Mouse (Mus musculus) cerebellum, postnatal 4 days (tissue): ENCODE data around the gene Xlr3b.
"Not testable (repeated sequence)": the region's sequence is repeated elsewhere in the genome, so short reads cannot be mapped to it uniquely, and the experiment has no call there.

Experiments
- DNase-seq, 2 experiments: peaks; one replicate each; pipeline ENCODE4 v3.0.0; 2022; ENCODE audit warnings: low spot score in 2 of 2, mixed read lengths in 1 of 2

Gene Xlr3b

DNA sequence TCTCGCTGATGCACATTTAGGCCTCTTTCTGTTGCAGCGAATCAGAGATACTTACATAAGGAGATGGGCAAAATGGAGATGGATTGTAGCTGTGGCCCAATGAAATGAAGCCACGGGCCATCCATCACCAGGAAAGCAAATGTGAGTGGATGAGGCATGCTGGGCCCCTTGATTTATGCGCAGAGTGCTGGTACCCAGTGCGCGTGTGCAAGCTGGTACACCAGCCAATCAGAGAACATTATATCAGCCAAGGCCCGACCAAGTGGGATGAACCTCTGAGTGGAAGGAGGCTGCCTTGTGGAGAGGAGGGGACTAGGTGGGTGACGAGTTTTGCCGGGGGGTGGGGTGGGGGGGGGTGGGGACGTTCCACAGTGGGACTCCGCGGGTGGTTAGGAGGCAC lies at the start of gene Xlr3b:
Xlr3b (plus strand) TSS at position 274 of the 400 bp plus-strand sequence.
- DNase-seq: not testable (repeated sequence)

DNA sequence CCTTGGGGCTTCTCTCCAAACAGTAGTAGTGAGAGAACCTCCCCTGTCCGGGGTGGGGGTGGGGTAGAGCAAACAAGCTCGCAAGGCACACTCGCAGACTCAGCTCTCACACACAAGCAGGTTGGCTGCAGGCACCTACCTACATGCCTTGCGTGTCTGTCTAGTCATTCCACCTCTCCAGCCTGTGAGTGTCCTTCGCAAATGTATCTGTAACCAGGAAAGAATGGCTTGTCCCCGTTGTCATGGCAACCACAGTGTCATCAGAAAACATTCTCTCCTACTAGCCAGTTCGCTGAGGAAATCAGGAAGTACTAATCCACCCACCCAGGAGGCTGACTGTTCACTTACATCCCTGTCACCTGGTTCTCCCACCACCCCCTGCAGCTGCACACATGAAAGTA lies 48.8 kb upstream of the Xlr3b start:
- DNase-seq: not testable (repeated sequence)

DNA sequence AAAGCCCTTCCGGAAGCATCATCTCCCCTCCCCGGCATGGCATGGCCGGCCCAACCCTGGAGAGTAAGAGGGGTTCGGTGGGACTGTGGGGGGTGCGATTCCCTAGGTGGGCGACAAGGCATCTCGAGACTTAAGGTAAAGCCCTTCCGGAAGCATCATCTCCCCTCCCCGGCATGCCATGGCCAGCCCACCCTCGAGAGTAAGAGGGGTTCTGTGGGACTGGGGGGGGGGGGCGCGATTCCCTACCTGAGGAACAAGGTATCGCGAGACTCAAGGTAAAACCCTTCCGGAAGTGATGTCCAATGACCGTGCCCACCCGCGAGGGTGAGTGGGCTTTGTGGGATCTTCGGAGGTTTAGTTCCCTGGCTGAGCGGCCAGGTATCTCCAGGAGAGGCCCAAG lies 43.5 kb upstream of the Xlr3b start, which contains the start of gene Xlr5b:
Xlr5b (plus strand) TSS at position 301 of the 400 bp plus-strand sequence.
- DNase-seq: not testable (repeated sequence)

DNA sequence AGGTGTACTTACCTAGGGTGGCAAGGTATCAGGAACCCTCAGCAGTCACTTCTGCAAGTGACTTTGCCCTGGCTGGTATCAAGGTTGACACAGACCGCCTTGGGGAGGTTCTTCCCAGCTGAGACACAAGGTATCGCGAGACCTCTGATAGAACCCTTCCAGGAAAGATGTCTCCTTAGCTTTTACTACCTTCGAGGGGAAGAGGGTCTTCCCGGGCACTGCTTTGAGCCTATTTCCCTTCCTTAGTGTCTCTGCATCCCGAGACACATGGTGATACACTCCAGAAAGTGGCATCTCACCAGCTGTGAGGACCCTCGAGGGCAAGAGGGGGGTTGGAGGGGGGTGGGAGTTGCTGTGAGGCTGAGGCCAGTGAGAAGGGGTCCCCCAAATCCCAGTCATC lies 42.7 kb upstream of the Xlr3b start, which contains the start of gene DXBay18:
DXBay18 (minus strand) TSS at position 101 of the 400 bp plus-strand sequence.
- DNase-seq: not testable (repeated sequence)

DNA sequence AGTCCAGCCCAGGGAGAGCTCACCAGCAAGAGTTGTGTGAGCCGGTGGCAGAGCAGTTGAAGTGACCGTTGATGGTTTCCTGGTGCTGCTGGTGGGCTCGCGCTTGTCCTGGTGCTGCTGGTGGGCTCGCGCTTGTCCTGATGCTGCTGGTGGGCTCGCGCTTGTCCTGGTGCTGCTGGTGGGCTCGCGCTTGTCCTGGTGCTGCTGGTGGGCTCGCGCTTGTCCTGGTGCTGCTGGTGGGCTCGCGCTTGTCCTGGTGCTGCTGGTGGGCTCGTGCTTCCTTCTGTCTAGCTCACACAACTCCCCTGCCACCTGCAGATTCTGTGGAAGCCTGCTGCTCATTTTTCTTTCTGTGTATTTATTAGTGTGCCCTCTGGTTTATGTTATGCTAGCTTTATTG lies 15.1 kb upstream of the Xlr3b start, which contains the start of gene Spin2d:
Spin2d (minus strand) TSS at position 101 of the 400 bp plus-strand sequence.
- not testable (repeated sequence) for DNase-seq

DNA sequence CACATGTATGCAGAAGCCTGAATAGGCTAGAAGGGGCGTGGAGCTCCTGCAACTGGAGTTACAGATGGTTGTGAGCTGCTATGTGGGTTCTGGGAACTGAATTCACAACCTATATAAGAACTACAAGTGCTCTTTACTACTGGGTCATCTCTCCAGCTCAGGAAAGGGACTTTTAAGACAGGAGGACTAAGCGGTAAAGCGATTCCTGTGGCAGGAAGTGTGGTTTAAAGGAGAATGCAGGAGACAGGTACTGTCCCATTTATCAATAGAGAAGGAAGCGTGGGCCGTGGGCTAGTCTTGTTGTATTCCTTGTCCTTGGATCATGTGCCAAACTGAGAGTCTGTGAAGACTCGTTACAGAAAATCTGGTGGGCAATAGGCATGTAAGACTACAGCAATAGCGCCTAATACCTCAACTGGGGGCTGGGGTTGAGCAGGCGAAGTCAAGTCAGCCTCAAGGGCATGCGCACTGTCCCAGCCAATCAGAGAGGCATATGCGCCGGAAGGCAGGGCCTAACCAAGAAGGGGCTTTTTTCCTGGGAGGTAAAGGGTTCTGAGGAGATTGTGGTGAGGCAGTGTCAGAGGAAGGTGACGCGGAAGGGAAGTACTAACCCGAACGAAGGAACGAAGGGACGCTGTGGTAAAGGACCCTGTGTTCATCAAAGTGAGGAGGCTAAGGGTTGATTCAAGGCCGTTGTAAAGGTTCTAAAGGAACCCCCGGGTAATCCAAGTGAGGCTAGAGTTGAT lies 22.0 kb downstream of the Xlr3b start, which contains the start of gene Xlr4b:
Xlr4b (plus strand) TSS at position 515 of the 746 bp plus-strand sequence.
- not testable (repeated sequence) for DNase-seq

DNA sequence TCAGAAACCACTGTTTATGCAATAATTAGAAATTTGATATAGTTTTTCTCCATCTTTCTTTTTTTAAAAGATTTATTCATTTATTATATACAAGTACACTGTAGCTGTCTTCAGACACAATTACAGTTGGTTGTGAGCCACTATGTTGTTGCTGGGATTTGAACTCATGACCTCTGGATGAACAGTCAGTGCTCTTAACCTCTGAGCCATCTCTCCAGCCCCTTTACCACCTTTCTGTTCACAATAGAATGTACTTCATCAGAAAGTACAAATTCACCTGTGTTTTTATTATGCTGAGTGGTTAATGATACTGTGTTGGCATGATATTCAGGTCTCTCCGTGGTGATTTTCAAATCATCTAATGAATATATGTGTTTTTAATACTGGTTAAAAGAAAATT lies 33.4 kb downstream of the Xlr3b start:
- no peak for DNase-seq

DNA sequence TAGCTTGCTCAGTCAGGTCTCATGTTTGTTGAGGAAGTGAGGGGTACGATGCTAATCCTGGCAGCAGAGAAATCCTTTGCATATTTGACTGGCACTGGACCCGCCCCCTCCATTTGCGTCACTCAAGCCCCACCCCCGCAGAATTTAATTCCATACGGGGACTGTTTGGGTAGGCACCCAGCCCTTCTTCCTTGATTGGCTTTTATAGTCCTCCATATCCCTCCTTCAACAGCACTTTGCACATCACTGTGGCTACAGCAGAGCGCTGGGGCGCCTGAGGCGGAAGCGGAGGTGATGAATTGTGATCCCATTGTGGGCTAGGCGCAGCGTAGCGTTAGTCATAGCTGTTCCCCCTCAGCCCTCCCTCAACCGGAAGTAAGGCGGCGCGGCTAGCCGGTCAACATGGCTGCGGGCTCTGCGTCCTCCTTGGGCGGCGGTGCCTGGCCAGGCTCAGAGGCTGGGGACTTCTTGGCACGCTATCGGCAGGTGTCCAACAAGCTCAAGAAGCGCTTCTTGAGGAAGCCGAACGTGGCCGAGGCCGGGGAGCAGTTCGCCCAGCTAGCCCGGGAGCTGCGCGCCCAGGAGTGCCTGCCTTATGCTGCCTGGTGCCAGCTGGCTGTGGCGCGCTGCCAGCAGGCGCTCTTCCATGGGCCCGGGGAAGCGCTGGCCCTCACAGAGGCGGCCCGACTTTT lies 36.1 kb downstream of the Xlr3b start, which contains the start of gene F8a:
F8a (plus strand) TSS at position 378 of the 692 bp plus-strand sequence.
- peak; percentile 36 to 74 for DNase-seq

DNA sequence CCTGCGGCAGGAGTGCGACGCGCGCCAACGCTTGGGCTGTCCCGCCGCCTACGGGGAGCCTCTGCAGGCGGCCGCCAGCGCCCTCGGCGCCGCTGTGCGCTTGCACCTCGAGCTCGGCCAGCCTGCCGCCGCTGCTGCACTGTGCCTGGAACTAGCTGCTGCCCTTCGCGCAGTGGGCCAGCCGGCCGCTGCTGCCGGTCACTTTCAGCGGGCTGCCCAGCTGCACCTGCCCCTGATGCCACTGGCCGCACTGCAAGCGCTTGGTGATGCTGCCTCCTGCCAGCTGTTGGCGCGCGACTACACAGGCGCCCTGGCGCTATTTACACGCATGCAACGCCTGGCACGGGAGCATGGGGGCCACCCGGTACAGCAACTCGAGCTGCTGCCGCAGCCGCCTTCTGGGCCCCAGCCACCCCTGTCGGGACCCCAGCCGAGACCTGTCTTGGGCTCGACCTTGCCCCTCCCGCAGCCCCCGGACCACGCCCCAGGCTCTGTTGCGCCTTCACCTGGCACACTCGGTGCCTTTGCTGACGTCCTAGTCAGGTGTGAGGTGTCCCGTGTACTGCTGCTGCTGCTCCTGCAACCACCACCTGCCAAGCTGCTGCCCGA lies 36.7 kb downstream of the Xlr3b start:
- peak; percentile 24 to 49 for DNase-seq

DNA sequence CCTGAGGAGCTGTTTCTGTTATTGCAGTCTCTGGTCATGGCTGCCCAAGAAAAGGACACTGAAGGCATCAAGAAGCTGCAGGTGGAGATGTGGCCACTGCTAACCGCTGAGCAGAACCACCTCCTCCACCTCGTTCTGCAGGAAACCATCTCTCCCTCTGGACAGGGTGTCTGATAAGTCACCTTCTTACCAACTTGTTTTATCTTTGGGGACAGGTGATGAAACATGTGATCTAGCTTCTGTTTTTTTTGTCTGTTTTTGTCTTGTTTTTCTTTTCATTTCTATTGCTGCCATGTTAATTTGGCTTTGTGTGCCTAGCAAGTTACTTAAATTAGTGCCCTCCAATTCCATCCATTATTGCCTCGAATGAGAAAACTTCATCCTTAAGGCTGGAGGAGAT lies 37.3 kb downstream of the Xlr3b start:
- no peak for DNase-seq

DNA sequence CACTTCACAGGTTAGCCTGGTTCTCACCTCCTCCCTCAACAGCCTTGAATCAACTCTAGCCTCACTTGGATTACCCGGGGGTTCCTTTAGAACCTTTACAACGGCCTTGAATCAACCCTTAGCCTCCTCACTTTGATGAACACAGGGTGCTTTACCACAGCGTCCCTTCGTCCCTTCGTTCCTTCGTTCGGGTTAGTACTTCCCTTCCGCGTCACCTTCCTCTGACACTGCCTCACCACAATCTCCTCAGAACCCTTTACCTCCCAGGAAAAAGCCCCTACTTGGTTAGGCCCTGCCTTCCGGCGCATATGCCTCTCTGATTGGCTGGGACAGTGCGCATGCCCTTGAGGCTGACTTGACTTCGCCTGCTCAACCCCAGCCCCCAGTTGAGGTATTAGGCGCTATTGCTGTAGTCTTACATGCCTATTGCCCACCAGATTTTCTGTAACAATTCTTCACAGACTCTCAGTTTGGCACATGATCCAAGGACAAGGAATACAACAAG lies 50.9 kb downstream of the Xlr3b start, which contains the start of gene Xlr4c:
Xlr4c (minus strand) TSS at position 310 of the 505 bp plus-strand sequence.
- DNase-seq: not testable (repeated sequence)
